Mouse (Mus musculus) G1E (cell line): ENCODE data around the gene Kiz.

Source experiments
- CTCF ChIP-seq: IDR thresholded peaks from 2 replicates; pipeline ENCODE4 v1.5.1; 2012; ENCODE audit warnings: low read depth, low read length, inconsistent platforms, mixed read lengths
- GATA1 ChIP-seq: IDR thresholded peaks from 2 replicates; pipeline ENCODE4 v1.6.1; 2012; ENCODE audit warnings: borderline replicate concordance, low read length, inconsistent platforms, mixed read lengths
- POLR2AphosphoS5 ChIP-seq: IDR thresholded peaks from 2 replicates; pipeline ENCODE4 v1.6.1; 2012; ENCODE audit warnings: low read depth, low read length, inconsistent platforms; ENCODE audit not compliant: insufficient replicate concordance

GRCm38 (mm10) chr2:146975024-146975423 lies 119.4 kb downstream of the Kiz start:
- TF ChIP-seq CTCF (no peak), POLR2AphosphoS5 (no peak), GATA1 (no peak)
